In genomic region chr14:46692571-46692970, GRCm38 (mm10) we compare ENCODE assay signal across 15 mouse cellular contexts.
"Had no signal": no experiment of that assay in that cellular context is flagged by ENCODE, and none has a peak within 500 bp of the region (broad histone marks: within the 10 kb centered on the region; RNA-seq: fewer than 3 reads in every experiment).

No protein-coding gene starts in this region.

- H3K4me3 ChIP-seq: limb, embryonic 12.5 days; limb, embryonic 15.5 days had no signal

- H3K4me1 ChIP-seq: limb, embryonic 15.5 days had no signal

- DNase-seq: left cerebral cortex, postnatal 4 days; liver, postnatal 0 days; lung, embryonic 14.5 days; midbrain, embryonic 14.5 days; thymus, adult 18-20 months; thymus, postnatal 36 days had no signal

- H3K27me3 ChIP-seq: limb, embryonic 15.5 days had no signal

- ATAC-seq: hindbrain, postnatal 0 days; inflammation-experienced regulatory T-cells, adult 6 months; liver, postnatal 0 days; lung, postnatal 0 days had no signal

- H3K9me3 ChIP-seq: limb, embryonic 12.5 days; limb, embryonic 15.5 days had no signal

- H3K27ac ChIP-seq: hindbrain, postnatal 0 days; kidney, postnatal 0 days; limb, embryonic 12.5 days; limb, embryonic 15.5 days; liver, embryonic 14.5 days; macrophage had no signal

- H3K4me2 ChIP-seq: limb, embryonic 12.5 days; limb, embryonic 15.5 days; liver, embryonic 11.5 days; lung, embryonic 14.5 days had no signal

- H3K36me3 ChIP-seq: limb, embryonic 12.5 days; limb, embryonic 15.5 days had no signal

- H3K9ac ChIP-seq: limb, embryonic 12.5 days; limb, embryonic 15.5 days; liver, embryonic 14.5 days; liver, postnatal 0 days; lung, embryonic 14.5 days had no signal
